Mouse (Mus musculus) naive thymus-derived CD4-positive, alpha-beta T cell, adult 2 months (primary cell): Measurements from ENCODE around the gene Mrpl20.
A peak's percentile ranks its signal among the peaks of the same experiment; 100 is the strongest.

Source experiments
- DNase-seq: peaks from one replicate; pipeline ENCODE4 v3.0.0-alpha.2; 2011; ENCODE audit warnings: low read depth

Mrpl20 gene

DNA sequence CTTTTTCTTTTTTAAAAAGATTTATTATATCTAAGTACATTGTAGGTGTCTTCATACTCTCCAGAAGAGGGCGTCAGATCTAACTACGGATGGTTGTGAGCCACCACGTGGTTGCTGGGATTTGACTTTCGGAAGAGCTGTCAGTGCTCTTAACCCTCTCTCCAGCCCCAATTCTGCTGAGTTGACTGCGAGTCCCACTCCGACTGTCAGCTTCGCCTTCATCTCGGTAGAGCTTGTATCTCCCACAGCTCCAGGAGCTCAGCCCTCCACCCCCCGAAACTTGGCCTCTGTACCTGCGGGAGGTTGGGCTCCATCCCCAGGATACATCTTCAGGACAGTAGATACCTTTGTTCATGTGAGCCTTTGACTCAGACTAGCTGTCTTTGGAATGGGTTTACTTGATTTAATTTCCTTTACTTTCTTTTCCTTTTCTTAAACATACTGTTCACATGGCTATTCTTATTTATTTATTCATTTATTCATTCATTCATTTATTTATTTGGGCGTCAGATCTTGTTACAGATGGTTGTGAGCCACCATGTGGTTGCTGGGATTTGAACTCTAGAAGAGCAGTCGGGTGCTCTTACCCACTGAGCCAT is at the start of gene Mrpl20:
Gene Mrpl20 (plus strand): TSS at position 138 of the 599 bp plus-strand sequence.
- DNase-seq: peak; percentile 63

- DNase-seq: no peak
Observed at GRCm38 (mm10) chr4:155757011-155757410, 45.7 kb upstream of the Mrpl20 start.

- DNase-seq: peak; percentile 75
Observed at GRCm38 (mm10) chr4:155759862-155760612, 42.6 kb upstream of the Mrpl20 start.

- DNase-seq: peak; percentile 96
Observed at GRCm38 (mm10) chr4:155760613-155761355, 41.9 kb upstream of the Mrpl20 start, which contains the start of gene Atad3a. Gene Atad3a, minus strand, starts transcription at chr4:155761093.

DNA sequence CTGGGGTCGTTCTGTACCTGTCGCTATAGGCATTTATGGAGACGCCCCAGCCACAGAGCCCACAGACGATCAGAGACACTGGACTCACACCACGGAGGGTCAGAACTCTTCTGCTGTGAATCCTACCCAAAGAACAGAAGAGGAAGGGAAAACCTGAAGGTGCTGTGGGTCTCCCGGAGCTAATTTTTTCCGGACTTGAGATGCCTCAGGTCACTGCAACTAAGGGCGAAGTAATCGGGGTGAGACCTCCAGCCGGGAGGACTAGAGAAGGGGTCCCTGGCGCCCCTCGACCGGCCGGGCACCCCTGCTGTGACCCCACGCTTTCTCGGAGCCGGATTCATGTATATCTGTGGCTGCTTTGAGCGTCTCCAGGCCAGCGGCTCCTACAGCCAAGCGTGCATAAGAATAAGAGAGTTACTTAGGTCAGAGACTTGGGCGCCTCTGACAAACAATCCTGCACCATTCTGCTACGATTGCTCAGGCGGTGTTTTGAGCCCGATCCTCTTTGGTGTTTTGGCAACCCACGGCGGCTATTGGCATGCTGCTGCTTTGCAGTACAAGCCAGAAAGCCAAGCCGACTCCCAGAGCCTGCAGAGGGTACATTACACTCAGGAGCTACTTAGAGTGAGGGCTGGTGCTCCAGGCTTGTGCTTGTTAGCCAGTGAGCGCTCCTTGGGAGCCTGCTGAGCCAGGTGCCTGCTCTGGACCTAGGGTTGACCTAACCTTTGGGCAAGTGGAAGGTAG is 41.1 kb upstream of the Mrpl20 start:
- no peak for DNase-seq

DNA sequence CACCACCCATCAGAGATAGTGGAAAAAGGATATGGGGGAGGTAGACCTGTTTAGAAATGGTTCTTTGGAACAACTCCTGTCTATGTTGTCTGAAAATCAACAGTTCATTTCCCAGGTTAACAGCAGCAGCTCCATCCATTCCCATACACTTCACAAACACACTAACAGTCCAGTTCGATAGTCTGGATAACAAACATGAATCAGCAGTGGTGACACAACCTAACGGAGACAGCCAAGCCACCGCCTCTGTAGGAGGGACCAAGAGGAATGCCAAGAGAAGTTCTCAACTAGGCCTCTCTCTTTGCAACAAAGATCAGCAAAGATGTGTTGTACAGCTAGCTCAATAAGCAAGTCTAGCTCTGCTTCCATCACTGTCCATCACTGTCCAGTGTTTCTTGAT is 40.3 kb upstream of the Mrpl20 start:
- no peak for DNase-seq

GRCm38 (mm10) chr4:155769496-155769879 is 33.2 kb upstream of the Mrpl20 start:
- no peak for DNase-seq

GRCm38 (mm10) chr4:155769880-155770512 is 32.7 kb upstream of the Mrpl20 start:
- peak; percentile 85 for DNase-seq

DNA sequence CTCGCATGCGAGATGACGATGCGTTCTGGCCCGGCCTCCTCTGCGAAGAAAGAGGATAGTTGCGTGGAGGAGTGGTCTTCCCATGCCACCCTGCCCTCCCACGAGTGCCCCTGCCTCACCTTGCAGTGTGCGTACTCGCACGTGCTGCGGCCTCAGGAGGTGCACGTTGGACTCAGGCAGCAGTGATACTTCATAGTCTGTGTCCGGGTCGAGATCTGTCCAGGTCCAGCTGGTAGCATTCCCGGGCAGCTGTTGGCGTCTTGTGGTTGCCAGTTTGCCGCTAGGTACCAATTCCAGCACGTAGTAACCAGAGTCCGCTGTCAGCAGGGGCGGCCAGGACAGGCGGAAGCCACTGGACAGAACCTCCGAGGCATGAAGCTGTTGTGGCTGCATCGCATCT is 32.1 kb upstream of the Mrpl20 start:
- no peak for DNase-seq

DNA sequence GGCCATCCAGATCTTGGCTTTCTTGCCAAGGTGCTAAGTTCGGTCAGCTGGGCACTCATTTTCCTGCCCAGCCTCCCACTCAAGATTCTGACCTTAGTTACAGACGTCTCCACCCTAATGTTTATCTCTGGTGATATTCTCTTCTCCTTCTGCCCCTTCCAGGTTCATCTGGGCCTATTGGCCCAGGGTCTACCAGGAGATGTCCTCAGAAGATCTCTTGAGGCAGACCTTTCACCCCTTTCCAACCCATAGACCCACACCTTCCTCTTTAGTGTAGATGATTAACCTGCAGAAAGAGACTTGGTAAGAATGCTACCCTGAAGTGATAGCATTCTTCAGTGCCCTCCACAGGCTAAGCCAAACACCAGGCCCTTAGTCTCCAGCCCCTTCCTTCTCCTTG is 31.0 kb upstream of the Mrpl20 start:
- DNase-seq: no peak

DNA sequence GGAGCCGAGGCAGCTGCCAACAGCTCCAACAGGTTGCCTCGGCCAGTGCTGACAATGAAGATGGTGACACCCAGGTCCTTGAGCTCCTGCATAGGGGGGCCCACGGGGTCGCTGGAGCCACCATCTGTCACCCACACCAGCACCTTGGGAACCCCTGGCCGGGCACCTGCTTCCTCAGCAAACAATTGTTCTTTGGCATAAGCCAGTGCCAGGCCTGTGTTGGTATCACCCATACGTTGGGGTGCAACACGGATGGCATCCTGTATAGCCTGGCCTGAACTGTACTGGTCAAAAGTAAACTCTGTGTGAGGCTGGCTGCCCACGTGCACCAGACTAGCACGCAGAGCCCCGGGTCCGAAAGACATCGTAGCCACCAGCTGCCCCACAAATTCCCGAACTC is 29.9 kb upstream of the Mrpl20 start:
- no peak for DNase-seq

DNA sequence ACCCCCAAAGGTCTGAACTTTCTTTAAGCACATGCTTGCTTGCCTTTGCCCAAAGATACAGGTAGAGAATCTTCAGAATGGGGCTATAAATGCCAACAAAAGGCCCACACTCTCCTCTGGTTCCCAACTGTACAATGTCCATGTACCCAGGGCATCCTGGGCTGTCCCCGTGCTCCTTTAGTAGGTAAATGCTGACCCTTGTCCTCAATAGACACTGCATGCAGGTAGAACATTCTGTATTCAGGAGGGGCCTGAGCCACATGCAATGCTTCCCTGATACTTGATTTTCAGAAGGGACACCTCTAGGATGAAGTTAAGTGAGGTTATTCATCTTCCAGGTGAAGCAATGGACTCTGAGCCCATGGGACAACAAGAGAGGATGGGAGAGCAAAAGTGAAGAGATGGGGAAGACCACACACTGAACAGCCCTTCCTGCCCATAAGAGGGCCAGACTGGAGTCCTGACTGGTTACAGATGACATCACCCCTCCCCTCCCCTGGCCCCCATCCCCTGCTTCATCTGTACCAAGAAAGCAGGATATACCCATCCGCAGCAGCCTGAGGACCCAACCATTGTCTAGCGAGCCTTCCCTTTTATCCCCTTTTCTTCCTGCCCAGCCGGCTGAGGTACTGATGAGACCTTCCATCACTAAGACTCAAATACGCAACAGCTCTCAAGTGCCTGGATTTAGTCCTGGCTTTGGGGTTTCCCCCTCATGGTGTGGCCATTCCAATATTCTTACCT is 29.2 kb upstream of the Mrpl20 start:
- no peak for DNase-seq

DNA sequence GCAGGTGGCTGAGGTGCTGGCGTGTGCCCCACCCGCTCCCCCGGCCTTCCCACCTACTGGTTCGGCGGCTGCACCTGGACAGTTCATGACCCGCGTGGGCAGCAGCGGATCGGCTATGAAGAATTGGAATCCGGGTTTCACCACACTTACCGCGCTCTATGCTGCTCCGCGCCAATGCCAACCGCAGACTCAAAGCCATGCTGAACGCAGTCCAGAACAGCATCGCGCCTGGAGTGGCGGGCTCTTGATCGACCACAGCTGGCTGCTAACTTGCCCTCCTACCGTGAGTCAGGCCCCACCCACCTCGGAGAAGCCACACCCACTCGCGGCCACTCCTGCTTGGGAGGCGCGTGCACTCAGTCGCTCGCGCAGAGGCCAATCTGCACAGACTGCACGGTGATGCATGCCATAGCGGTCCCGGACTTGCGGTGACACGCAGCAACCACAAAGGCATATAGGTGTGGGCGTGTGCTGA is 28.4 kb upstream of the Mrpl20 start, which contains the start of gene Vwa1:
Gene Vwa1 (minus strand): TSS at position 419 of the 475 bp plus-strand sequence.
- DNase-seq: peak; percentile 86

DNA sequence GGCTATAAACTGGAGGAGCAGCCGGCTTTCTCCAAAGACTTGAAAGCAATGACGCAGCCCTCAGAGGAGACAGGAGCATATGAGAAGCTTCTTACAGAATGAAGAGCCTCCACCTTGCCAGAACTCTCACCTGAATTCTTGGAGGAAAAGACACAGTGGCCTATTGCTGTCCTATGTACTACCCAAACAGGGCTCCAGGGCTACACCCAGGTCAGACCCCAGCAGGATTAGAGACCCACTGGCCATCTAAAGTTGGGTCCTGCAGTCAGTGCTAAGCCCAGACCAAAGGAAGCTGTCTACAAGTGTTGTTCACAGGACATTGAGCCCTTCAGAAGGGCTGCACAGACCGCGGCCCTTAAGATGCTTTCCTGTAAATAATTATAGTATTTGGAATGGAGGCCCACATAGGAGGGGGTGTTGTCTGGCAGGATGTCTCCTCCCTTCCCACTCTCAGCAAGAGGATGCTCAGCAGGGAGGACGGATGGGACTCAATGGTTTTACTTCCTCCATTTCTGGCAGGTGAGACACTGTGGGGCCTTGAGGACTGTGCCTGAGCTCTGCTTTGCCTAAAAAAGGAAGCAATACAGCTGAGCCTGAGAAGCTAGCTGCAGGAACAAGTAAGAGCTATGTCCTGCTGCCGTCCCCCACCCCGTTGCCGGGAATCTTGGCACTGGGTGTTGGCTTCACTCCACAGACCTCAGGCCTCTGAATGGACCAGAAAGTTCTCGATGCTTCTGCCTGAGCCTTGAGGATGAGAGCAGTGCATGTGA is 27.5 kb upstream of the Mrpl20 start:
- no peak for DNase-seq

- no peak for DNase-seq
Observed at GRCm38 (mm10) chr4:155775855-155776254, 26.8 kb upstream of the Mrpl20 start.

DNA sequence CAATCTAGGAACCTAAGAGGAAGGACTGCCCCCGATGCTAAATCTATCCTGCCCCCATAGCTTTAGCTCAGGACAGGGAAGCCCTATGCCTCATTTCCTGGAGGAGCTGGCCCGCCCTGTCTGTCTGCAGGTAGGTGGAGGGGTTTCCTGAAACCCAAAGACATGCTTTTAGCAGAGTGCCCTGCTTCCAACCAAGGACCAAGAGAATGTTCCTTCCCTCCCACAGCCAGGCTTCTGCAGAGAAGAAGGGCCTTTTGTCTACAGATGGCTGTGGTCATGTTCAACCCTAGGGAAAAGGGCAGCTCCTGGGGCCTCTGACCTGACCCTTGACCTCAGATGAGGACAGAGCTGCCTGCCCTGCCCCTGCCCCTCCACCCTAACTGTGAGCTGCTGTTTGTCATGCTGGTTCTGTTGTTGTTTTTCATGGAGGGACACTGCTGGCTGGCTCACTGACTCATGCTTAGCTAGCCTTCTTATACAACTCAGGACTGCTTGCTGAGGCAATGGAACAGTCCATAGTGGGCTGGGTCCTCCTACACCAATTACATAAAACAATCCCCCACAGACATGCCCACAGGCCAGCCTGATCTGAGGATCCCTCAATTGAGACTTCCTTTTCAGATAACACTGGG is 25.9 kb upstream of the Mrpl20 start:
- no peak for DNase-seq

DNA sequence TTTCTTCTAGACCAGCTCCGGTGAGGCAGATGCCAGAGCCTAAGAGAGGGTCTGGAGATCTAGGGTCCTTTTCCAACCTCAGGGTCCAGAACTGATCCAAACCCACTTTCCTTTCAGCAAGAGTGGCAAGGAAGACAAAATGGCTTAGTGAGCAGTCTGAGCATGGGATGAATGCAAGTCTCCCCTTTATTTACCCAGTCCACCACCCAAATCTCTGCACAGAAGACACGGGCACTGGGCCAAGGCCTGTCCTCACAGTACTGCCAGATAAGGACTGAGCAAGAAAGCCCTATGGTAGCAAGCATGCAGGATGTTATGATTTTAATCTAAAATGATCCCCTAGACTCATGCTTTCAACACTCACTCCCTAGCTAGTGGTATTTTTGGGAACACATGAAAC is 24.9 kb upstream of the Mrpl20 start:
- no peak for DNase-seq

GRCm38 (mm10) chr4:155779498-155779897 is 23.2 kb upstream of the Mrpl20 start:
- no peak for DNase-seq

DNA sequence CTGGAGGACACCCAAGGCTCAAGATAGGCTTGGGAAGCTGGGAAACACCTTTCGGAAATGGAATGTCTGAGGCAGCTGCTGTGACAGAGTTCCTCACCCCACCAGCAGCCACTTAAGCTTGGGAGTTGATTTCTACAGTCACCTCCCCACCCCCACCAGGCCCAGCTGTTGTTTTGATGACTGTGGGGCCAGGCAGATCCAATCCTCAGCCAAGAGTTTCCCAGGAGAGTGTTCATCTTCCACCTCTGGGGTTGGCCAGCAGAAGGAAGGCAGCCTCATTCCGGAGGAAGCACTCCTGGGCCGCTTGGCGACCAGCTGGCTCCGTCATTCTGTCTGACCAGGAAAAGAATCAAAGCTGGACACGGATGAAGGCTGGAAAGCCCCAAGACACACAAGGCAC is 21.8 kb upstream of the Mrpl20 start:
- no peak for DNase-seq
